Mouse (Mus musculus) heart, postnatal 10 days (tissue): ENCODE data around the gene Kctd6. TPM values are rescaled to one million over a fixed set of nuclear protein-coding genes. Genes with fewer than 3 reads are reported as not detected.
"Not testable (repeated sequence)": the region's sequence is repeated elsewhere in the genome, so short reads cannot be mapped to it uniquely, and the experiment has no call there.

Experiments
- DNase-seq, 2 experiments: peaks; one replicate each; pipeline ENCODE4 v3.0.0; 2021
- intact Hi-C: fragments of 180-260 bp; cut with DNase I; formaldehyde crosslinking; loops from one replicate; pipeline ENCODE4 v1.15.1; 2025
- total RNA-seq, 2 experiments: library from RNA; stranded (reverse); gene quantifications; 2 replicates each; pipeline ENCODE4 v1.2.3; 2021

Kctd6 gene
- total RNA-seq, 2 experiments from 2014 or later: 11.8 to 14.8 TPM

GRCm38 (mm10) chr14:8244211-8244611 is 30.3 kb downstream of the Kctd6 start:
- intact Hi-C loops: no loop called here
- DNase-seq: no peak

- DNase-seq: no peak
- intact Hi-C loops: loop anchor here (1.0 kb wide), 1 partner anchor 9 kb away; no protein-coding TSS in a partner anchor
Measured at GRCm38 (mm10) chr14:8246878-8247277, 32.9 kb downstream of the Kctd6 start.

- intact Hi-C loops: no loop called here
- DNase-seq: no peak
Measured at GRCm38 (mm10) chr14:8249206-8249605, 35.3 kb downstream of the Kctd6 start.

GRCm38 (mm10) chr14:8250141-8250871 is 36.4 kb downstream of the Kctd6 start:
- no peak for DNase-seq
- intact Hi-C loops: loop anchor here (10.0 kb wide), 1 partner anchor 286 kb away; no protein-coding TSS in a partner anchor

GRCm38 (mm10) chr14:8251330-8251885 is 37.5 kb downstream of the Kctd6 start:
- DNase-seq: no peak
- intact Hi-C loops: loop anchor here (10.0 kb wide), 1 partner anchor 287 kb away; no protein-coding TSS in a partner anchor

GRCm38 (mm10) chr14:8255076-8255729 is 41.3 kb downstream of the Kctd6 start:
- intact Hi-C loops: loop anchor here (5.0 to 10.0 kb wide), 4 partner anchors 38 to 290 kb away; partner anchors contain the start of gene Pdhb
- DNase-seq: peak; percentile 74 to 86

DNA sequence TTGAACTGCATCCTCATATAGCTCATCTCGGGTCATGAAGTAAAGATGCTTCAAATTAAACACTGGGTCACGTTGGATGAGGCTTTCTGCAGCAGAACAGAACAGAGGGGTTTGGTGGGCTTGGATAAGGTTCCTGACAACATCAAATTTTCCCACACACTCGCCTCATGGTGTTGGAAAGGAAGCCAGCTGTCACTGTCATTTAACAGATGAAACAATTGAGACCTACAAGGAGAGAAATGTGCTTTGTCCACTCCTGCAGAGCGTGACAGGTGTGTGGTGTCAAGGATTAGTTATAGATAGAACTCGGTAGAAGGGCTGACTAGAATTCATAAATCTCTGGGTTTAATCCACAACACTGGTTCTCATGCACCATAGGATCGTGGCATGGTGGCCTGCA is 42.1 kb downstream of the Kctd6 start:
- intact Hi-C loops: loop anchor here (1.0 to 10.0 kb wide), 5 partner anchors 10 to 291 kb away; partner anchors contain the start of gene Pdhb
- DNase-seq: no peak

- no peak for DNase-seq
- intact Hi-C loops: loop anchor here (1.0 to 10.0 kb wide), 5 partner anchors 11 to 292 kb away; partner anchors contain the start of gene Pdhb
Measured at GRCm38 (mm10) chr14:8256881-8257280, 42.9 kb downstream of the Kctd6 start.

- intact Hi-C loops: loop anchor here (5.0 to 10.0 kb wide), 4 partner anchors 40 to 293 kb away; partner anchors contain the start of gene Pdhb
- DNase-seq: no peak
Measured at GRCm38 (mm10) chr14:8257521-8258334, 43.8 kb downstream of the Kctd6 start.

- intact Hi-C loops: loop anchor here (5.0 to 10.0 kb wide), 4 partner anchors 41 to 293 kb away; partner anchors contain the start of gene Pdhb
- DNase-seq: peak; percentile 6 to 19
Measured at GRCm38 (mm10) chr14:8258335-8258627, 44.3 kb downstream of the Kctd6 start.

DNA sequence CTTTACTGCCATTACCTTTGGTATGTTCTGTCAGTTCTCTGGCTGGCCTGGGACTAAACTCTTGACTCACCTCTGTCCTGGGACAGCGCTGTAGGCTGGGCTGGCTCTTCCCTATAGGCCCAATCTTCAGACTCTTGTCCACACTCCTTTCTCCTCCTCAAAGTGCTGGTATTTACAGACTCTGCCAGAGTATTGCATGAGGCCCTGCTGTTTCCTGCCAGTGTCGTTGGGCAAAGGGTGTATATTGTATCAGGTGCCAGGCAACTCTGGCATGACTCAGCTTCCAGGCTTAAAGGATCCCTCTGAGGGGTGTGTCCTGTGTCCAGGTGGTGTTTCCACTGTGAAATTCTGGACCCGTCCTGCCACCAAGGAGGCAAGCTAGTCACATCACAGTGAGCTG is 44.8 kb downstream of the Kctd6 start:
- intact Hi-C loops: loop anchor here (5.0 to 10.0 kb wide), 4 partner anchors 41 to 294 kb away; partner anchors contain the start of gene Pdhb
- DNase-seq: no peak

- no peak for DNase-seq
- intact Hi-C loops: loop anchor here (5.0 to 10.0 kb wide), 4 partner anchors 42 to 294 kb away; partner anchors contain the start of gene Pdhb
Measured at GRCm38 (mm10) chr14:8259166-8259565, 45.2 kb downstream of the Kctd6 start, which contains the start of gene Acox2. Gene Acox2, minus strand, starts transcription at chr14:8259353.

DNA sequence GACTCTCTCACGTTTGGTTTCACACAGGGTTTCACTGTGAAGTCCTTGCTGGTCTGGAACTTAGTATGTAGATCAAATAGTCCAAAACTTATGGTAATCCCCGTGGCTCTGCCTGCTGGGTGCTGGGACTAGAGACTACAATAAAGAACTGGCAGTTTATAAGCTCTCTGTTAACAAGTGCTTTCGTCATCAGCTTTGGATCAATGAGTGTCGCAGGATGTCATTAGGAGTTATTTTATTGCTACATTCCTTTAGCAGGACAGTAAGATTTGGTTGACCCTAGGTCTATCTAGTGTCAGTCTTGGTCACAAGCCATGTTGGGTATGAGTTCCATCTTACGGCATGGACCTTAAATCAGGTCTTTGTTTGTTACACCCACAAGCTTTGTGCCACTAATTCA is 46.3 kb downstream of the Kctd6 start:
- intact Hi-C loops: no loop called here
- no peak for DNase-seq

GRCm38 (mm10) chr14:8262242-8262641 is 48.3 kb downstream of the Kctd6 start:
- intact Hi-C loops: loop anchor here (1.0 kb wide), 1 partner anchor 84 kb away; no protein-coding TSS in a partner anchor
- DNase-seq: no peak

DNA sequence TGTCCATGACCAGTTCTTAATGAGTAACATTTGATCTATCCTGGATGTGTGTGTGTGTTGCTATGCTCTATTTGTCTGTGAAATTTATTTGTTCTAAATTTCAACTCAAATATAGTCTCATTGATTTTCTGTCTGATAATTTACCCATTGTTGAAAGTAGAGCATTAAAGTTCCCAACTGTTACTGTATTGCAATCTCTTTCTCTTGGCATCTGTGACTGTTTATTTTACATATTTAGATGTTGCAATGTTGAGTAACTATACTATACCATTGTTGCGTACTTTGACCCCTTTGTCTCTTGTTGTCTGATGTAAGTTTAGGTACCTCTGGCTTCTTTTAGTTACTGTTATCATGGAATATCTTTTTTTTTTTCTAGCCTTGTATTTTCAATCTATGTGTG is 50.4 kb downstream of the Kctd6 start:
- DNase-seq: no peak
- intact Hi-C loops: no loop called here

DNA sequence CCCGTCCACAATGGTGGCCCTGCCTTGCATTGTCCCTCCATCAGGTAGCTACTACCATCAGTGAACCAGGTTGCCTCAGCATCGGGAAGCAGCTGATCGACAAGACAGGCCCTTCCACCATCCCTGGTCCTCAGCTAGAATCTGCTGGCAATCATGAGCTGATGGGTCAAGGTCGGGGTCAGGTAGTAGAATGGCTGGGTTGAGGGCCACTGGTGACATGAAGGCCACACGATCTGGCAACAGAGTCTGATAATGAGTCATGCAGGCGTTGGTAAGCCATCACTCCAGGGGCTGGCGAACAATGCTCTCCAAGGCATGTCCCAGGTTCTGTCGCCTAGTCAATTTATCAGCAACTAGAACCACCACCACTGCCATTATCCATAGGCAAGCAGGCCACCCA is 57.3 kb downstream of the Kctd6 start:
- DNase-seq, intact Hi-C loops: not testable (repeated sequence)
